Mouse (Mus musculus) urinary bladder, adult 18-20 months (tissue): ENCODE data around the gene Plod3.
A peak's percentile ranks its signal among the peaks of the same experiment; 100 is the strongest.
"Not testable (repeated sequence)": the region's sequence is repeated elsewhere in the genome, so short reads cannot be mapped to it uniquely, and the experiment has no call there.

ENCODE experiments used
- DNase-seq, 2 experiments: peaks; one replicate each; pipeline ENCODE4 v3.0.0; 2022; ENCODE audit warnings: low spot score in 2 of 2, mixed read lengths in 2 of 2

The Plod3 gene

GRCm38 (mm10) chr5:136986695-136987137 lies at the start of gene Plod3:
Gene Plod3 (plus strand): TSS chr5:136987019.
- peak in 1 of 2 experiments; percentile 92 for DNase-seq

- DNase-seq: no peak
Measured at GRCm38 (mm10) chr5:136937621-136938020, 49.2 kb upstream of the Plod3 start.

- DNase-seq: no peak
Measured at GRCm38 (mm10) chr5:136939284-136939683, 47.5 kb upstream of the Plod3 start.

DNA sequence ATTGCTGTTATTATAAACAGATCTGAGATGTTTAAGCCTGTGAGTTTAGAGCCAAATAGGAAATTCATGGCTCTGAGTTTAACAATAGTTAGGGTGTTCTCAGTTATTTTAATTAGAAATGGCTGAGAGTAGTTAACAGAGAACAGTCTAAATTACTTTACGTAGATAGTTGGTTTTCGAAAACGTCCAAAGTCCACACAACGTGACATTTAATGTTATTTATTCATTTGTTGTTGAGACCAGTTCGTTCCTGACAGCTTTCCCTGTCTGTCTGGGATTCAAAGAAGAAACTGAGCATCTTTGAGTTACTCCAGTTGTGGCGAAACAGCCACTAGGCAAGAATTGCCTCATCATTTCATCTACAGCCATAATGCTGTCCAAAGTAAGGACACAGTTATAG lies 46.8 kb upstream of the Plod3 start:
- DNase-seq: not testable (repeated sequence)

GRCm38 (mm10) chr5:136940845-136941560 lies 45.8 kb upstream of the Plod3 start:
- no peak for DNase-seq

GRCm38 (mm10) chr5:136942781-136943180 lies 44.0 kb upstream of the Plod3 start:
- no peak for DNase-seq

- DNase-seq: no peak
Measured at GRCm38 (mm10) chr5:136943382-136943781, 43.4 kb upstream of the Plod3 start.

DNA sequence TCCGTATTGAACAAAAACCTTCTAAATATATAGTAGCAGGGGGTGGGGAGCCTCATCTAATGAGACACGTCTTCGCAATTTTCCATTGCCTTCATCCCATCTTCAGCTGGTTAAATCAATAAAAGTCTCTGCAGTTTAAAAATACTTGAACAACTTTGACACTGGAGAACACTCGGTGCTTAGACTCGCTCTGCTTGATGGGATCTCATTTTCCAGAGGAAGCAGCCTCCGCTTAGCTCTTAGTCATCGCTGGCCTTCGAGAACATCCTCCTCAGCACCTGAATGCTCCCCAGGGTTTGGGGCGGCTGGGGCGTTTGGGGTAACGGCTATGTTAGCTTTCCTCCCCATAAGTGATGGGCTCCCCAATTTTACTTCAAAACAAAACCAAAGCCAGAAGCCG lies 41.7 kb upstream of the Plod3 start:
- DNase-seq: no peak

DNA sequence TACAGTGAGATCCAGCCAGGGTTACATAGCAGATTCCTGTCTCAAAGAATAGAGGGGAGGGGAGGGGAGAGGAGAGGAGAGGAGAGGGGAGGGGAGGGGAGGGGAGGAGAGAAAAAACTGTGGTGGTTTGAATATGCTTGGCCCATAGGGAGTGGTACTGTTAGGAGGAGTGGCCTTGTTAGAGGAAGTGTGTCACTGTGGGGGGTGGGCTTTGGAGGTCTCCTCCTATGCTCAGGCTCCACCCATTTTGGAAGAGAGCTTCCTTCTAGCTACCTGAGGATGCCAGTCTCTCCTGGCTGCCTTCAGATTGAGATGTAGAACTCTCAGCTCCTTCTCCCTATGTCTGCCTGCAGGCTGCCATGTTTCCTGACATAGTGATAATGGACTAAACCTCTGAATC lies 38.9 kb upstream of the Plod3 start:
- no peak for DNase-seq

- not testable (repeated sequence) for DNase-seq
Measured at GRCm38 (mm10) chr5:136949551-136950336, 37.1 kb upstream of the Plod3 start.

- no peak for DNase-seq
Measured at GRCm38 (mm10) chr5:136950521-136950920, 36.3 kb upstream of the Plod3 start.

DNA sequence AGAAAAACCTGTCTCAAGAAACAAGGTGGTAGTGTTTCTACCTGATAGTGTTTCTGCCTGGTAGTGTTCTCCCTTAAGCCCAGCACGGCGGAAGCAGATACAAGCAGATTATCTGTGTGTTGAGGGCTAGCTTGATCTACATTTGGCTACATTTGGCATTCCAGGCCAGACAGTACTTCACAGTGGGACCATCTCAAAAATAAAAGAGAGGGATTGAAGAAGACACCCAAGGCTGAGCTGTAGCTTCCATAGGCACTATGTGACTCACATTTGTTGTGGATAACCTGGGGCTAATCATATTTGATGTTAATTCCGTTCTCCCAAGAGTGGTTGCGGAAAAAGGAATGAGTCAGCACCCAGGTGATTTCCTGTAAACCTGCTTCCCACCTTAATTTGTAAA lies 34.7 kb upstream of the Plod3 start:
- DNase-seq: no peak

GRCm38 (mm10) chr5:136953015-136953414 lies 33.8 kb upstream of the Plod3 start, which contains the start of gene Fis1:
Gene Fis1 (plus strand): TSS chr5:136953275.
- DNase-seq: peak; percentile 93 to 94

- DNase-seq: no peak
Measured at GRCm38 (mm10) chr5:136953440-136953951, 33.3 kb upstream of the Plod3 start.

DNA sequence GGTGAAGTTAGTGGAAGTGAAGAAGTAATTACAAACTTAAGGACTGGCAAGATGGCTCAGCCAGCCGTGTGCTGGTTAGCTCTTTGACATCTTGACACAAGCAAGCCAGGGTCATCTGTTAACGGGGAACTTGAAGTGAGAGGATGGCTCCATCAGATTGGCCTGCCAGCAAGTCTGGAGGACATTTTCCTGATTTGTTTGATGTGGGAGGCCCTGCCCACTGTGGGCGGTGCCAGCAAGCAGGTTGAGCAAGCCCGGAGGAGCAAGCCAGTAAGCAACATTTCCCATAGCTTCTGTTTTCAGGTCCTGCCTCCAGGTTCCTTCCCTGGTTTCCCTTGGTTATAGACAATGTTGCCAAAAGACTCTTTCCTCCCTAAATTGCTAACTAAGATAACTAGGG lies 31.2 kb upstream of the Plod3 start:
- DNase-seq: no peak

DNA sequence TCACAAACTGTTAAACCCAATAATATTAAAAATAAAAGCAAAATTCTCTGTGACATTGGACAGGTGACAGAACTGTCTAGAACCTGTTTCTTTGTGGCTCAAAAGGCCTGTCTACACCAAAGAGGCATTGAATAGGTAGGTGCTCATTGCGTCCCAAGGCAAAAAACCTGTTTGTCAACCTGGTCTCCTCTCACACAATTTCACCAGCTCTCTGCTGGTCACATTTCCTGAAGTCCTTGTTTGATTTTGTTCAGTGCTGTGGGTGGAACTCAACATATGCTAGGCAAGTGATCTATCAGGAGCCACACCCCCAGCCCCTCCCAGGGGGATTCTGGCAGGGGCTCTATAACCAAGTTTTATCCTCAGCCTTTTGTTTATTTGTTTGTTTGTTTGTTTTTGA lies 29.6 kb upstream of the Plod3 start:
- DNase-seq: no peak

- no peak for DNase-seq
Measured at GRCm38 (mm10) chr5:136958991-136959605, 27.7 kb upstream of the Plod3 start.

DNA sequence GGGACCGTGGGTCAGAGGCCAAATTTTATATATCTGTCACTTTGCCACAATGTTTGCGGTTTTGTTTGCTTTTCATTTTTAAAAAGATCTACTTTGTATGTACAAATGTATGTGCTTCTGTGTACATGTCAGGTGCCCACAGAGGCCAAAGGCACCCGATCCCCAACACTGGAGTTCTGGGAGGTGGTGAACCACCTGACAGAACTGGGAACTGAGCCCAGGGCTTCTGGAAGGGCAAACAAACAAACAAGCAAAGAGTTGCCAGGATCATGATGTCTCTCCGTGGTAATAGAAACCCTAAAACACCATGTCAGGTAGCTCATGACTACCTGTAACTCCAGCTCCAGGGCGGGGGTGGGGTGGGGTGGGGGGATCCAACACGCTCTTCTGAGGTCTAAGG lies 26.8 kb upstream of the Plod3 start:
- DNase-seq: no peak

DNA sequence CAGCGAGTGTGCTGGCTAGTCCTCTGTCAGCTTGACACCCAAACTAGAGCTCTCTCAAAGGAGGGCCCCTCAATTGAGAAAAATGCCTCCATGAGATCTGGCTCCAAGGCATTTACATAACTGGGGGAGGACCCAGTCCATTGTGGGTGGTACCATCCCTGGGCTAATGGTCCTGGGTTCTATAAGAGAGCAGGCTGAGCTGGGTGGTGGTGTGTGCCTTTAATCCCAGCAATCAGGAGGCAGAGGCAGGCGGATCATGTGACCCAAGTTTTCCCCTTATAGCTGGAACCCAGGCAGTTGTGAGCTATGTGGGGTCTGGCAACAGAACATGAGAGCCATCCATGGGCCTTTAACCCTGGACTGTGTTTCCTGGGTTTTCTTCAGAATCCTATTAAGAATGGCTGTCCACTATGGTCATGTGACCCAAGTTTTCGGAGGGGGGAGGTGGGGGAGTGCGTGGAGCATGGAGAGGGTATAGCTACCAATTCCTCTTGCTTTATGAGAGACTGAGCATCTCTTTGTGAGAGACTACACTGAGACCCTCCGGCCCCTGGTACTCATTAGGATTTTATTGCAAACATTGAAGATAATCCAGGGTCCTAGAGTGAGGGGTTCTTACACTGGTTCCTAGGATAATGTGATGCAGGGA lies 25.4 kb upstream of the Plod3 start:
- DNase-seq: no peak

GRCm38 (mm10) chr5:136961983-136962461 lies 24.8 kb upstream of the Plod3 start:
- peak; percentile 84 to 94 for DNase-seq

- peak; percentile 54 to 77 for DNase-seq
Measured at GRCm38 (mm10) chr5:136962501-136962900, 24.3 kb upstream of the Plod3 start.
